Mouse (Mus musculus): ENCODE data around the gene Lhx3.

- TF ChIP-seq CTCF (conservative IDR thresholded peaks at IDR 0.05; ENCODE audit: low read length) (no peak), NANOG (IDR thresholded peaks at IDR 0.05; ENCODE audit: borderline replicate concordance, low read length) (no peak), POU5F1 (IDR thresholded peaks at IDR 0.05; ENCODE audit: borderline replicate concordance, low read length) (no peak)
Observed at GRCm38 (mm10) chr2:26166890-26167289, 41.2 kb downstream of the Lhx3 start.

All from E14TG2a.4 (cell line).